Mouse (Mus musculus) stomach, postnatal 0 days (tissue): Measurements from ENCODE around the gene Ggt7.

ENCODE experiments used
- CTCF ChIP-seq: IDR thresholded peaks from 2 replicates; pipeline ENCODE4 v1.5.1; 2016; ENCODE audit warnings: antibody characterized with exemption, low read depth, mild to moderate bottlenecking, moderate library complexity
- EP300 ChIP-seq: optimal IDR thresholded peaks from 2 replicates; pipeline ENCODE3; 2016; ENCODE audit warnings: antibody characterized with exemption

- TF ChIP-seq CTCF, result peak; percentile 49
- no peak for TF ChIP-seq EP300
These were observed 66.8 kb downstream of the Ggt7 start for GRCm38 (mm10) chr2:155451256-155451655.
